Mouse (Mus musculus) G1E-ER4 (cell line): ENCODE results near the gene Extl1. TPM values are rescaled to one million over a fixed set of nuclear protein-coding genes. Genes with fewer than 3 reads are reported as not detected.
"Not testable (repeated sequence)": the region's sequence is repeated elsewhere in the genome, so short reads cannot be mapped to it uniquely, and the experiment has no call there.

Source experiments
- GATA1 ChIP-seq: IDR thresholded peaks from one replicate; pipeline ENCODE4 v1.8.0; 2012; ENCODE audit warnings: low read length, inconsistent platforms
- polyA plus RNA-seq: library from polyadenylated mRNA; stranded (reverse); fragments of >175 nt; gene quantifications from 2 replicates; pipeline ENCODE4 v1.2.3, GENCODE M21; 2012

Extl1 gene
- not detected in 2 replicates for polyA plus RNA-seq

DNA sequence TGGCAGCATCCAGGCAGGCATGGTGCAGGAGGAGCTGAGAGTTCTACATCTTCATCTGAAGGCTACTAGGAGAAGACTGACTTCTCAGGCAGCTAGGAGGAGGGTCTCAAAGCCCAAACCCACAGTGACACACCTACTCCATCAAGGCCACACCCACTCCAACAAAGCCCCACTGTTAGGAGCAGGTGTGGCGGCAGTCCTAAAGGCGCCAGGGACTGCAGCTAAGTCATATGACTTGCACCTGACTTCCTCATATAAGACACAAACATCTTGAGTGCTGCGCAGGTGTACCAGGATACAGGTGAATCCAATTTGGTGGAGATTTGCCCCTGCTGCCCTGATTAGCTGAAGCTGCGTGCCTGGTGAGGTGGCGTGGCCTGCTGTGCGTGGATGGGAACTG is at the start of gene Extl1:
TSS of gene Extl1 (minus strand) at position 101 of the 400 bp plus-strand sequence.
- not testable (repeated sequence) for TF ChIP-seq GATA1

GRCm38 (mm10) chr4:134432686-134433360 is 49.2 kb upstream of the Extl1 start:
- no peak for TF ChIP-seq GATA1

DNA sequence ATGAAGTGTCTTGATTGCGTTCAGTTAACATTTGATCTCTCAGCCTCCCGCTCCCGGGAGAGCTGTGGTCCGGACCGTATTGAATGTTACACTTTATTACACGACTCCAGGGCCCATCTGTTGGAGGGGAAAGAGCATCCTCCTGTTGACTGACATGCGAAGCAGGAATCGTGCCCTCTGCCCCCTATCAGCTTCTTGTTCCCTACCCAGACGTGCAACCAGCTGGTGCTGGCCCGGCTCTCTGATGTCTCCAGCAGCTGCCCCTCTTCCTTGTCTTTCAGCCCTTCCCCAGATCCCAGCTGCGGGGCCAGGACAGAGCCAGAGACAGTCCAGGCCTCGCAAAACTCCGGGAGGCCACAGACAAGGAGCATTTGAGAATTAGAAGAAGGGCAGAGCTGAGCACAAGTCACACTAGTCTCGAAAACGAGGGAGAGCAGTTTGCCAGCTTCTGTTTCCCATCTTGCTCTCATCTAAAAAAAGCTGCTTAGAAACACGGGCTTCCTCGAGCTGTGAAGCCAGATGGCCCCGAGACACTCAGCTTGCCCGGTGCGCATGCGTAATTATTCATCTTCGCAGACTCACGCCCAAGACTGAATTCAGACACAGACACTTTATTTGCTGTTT is 46.8 kb upstream of the Extl1 start:
- TF ChIP-seq GATA1, result no peak

GRCm38 (mm10) chr4:134425088-134425487 is 41.4 kb upstream of the Extl1 start:
- TF ChIP-seq GATA1, result no peak

- no peak for TF ChIP-seq GATA1
Measured at GRCm38 (mm10) chr4:134423949-134424348, 40.3 kb upstream of the Extl1 start.

- no peak for TF ChIP-seq GATA1
Measured at GRCm38 (mm10) chr4:134421971-134422370, 38.3 kb upstream of the Extl1 start.

DNA sequence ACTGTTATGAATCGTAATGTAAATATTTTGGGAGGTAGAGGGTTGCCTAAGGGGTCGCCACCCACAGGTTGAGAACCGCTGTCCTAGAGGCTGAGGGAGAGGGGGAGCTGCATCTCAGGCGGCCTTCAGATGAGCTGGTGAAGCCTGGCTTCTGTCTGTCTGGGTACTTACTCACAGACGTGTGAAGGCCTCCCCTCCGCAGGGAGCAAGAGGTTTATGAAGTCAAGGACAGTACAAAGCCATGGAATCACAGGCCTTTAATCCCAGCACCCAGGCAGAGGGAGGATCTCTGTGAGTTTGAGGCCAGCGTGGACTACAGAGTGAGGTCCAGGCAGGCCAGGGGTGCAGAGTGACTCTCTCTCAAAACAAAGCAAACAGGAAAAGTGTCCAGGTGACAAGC is 33.5 kb upstream of the Extl1 start:
- TF ChIP-seq GATA1, result no peak

DNA sequence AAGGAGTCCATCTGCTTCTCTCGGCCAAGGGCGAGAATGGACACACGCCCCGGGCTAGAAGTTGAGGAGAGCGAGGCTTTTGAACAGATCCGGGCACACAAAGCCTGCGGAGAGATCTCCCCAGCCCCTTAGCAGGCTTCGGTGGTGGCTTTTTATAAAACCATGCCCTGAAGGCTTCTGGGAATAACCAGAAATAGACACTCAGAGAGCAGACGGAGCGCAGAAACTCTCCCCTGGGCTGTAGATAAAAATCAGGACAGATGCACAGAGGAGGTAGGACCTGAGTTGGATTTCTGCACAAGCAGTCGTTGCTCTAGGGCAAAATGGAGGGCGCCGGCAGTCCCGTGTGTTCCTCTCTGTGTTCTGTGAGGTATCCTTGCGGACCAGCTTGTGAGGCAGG is 33.0 kb upstream of the Extl1 start:
- no peak for TF ChIP-seq GATA1

DNA sequence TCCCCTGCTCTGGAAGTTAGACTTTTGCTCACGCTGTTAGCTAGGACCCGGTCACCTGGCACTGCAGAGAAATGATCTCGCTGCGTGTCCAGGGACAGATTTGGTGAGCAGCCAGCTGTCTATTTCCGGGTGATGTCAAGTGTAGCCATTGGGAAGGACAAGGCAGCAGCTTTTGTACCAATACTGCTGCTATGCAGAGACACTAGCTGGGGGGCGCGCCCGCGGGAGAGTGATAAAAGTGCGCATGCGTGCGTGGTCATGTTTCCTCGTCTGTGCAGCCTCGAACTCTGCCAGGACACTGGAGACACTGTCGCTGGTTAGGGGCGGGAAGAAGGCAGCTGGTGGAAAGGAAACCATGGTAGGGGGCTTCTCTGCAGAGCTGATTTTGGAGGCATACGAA is 32.5 kb upstream of the Extl1 start:
- no peak for TF ChIP-seq GATA1

DNA sequence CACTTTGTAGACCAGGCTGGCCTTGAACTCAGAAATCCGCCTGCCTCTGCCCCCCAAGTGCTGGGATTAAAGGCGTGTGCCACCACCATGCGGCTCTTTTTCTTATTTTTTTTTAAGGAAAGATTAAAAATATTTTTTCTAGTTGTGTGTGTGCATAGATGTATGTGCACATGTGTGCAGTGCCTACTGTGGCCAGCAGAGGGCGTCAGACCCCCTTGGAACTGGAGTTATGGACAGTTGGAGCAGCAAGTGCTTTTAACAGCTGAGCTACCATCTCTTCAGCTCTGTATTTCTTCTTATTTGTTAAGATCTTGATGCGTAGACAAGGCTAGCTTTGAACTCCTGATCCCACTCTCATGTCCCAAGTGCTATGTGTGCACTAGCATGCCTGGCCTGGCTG is 25.6 kb upstream of the Extl1 start:
- TF ChIP-seq GATA1, result no peak

DNA sequence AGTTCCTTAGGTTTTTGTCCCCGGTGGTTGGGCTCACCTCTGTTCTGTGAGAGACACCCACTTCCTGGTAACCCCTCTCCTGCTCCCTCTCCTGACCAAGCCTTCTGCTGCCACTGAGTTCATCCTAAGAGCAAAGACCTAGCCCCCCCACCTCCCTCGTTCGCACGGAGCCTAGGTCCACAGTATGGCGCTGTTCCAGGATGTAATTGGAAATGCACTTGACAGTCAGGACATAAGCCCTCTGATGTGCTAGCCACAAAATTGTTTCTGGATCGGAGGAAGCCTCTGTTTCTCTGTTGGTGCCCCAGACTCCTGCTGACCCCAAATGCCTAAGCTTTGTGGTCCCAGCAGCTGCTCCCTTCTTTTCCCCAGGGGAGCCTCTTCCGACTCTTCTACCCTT is 20.1 kb upstream of the Extl1 start:
- no peak for TF ChIP-seq GATA1

- TF ChIP-seq GATA1, result no peak
Measured at GRCm38 (mm10) chr4:134402571-134403262, 19.1 kb upstream of the Extl1 start.

DNA sequence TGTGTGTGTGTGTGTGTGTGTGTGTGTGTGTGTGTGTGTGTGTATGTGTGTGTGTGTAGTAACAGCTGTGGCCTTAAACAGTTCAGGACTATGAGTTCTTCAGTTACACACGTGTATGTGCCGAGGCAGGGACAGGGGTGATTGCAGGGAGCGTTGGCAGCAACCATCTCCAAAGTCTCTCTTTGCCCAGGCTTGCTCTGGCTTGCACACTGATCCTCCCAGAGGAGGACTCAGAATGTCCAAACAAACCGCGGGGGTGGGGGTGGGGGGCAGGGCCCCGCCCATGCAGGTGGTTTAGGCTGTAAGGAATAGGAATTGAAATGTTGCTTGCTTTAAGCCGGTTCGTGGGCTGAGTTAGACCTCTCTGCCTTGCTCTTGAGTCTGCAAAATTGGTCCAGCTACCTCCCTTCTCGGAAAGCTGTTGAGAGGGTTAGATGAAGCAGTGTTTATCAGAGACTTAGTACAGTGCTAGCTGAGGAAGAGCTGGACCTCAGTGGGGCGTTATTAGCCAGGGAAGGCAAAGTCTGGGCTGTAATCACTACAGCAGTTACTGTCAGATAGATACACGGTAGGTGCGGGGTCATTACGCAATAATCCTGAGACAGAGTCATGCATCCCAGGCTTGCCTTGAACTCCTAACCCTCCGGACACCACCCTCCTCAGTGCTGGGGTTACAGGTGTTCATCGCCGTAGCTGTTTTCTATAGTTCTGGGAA is 18.4 kb upstream of the Extl1 start:
- no peak for TF ChIP-seq GATA1

DNA sequence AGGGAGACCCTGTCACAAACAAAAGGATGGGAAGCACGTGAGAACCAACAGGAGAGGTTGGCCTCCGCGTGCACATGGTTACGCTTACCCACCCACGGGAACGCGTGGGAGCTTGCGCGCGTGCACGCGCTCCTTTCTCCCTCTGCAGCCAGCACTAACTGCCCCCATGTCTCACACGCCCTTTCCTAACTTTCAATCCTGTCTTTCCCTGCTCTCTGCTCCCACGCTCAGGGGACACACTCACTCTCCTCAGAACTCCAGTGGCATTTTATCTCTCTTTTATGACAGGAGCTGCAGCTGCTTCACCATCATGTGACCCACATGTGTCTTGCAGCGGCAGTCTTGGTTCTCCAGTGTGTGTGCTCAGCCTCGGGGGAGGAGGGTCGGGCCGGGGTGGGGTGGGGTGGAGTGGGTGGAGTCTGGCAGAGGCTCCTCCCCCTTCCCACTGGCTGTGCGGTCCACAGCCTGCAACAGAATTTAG is 17.6 kb upstream of the Extl1 start:
- no peak for TF ChIP-seq GATA1

DNA sequence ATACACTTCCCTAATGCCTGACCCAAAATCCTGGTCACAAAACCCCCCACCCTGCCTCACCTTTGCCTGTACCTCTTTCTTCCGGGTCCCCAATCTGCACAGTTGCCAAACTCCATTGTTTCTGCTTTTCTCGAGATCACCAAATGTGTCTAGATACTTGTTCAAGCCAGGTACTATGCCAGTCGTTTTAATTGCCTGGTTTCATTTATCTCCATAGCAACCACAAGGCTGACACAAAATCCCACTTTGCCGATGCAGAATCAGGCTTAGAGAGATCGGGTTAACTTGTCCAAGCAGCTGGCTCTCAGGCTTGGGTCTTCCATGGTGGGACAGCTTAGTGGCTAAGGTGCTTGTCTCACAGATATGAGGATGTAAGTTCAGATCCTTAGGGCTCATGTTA is 16.6 kb upstream of the Extl1 start:
- no peak for TF ChIP-seq GATA1

- no peak for TF ChIP-seq GATA1
Measured at GRCm38 (mm10) chr4:134397732-134398131, 14.1 kb upstream of the Extl1 start.
